Mouse (Mus musculus) adrenal gland, postnatal 4 days (tissue): ENCODE results near the gene Aldh16a1. TPM values are rescaled to one million over a fixed set of nuclear protein-coding genes. Genes with fewer than 3 reads are reported as not detected.
"Not testable (repeated sequence)": the region's sequence is repeated elsewhere in the genome, so short reads cannot be mapped to it uniquely, and the experiment has no call there.

Source experiments
- DNase-seq, 2 experiments: peaks; one replicate each; pipeline ENCODE4 v3.0.0; 2021 to 2022; ENCODE audit warnings: low spot score in 2 of 2, mixed read lengths in 2 of 2
- total RNA-seq, 2 experiments: library from RNA; stranded (reverse); gene quantifications; 2 replicates each; pipeline ENCODE4 v1.2.3; 2021

The Aldh16a1 gene
- total RNA-seq, 2 experiments from 2014 or later: 76.4 to 90.1 TPM

- DNase-seq: peak; percentile 81 to 86
Measured at GRCm38 (mm10) chr7:45135993-45136567, 18.3 kb downstream of the Aldh16a1 start, which contains the start of the genes Gm45713 and Flt3l. Gm45713 (minus strand) TSS chr7:45136231. Flt3l (minus strand) TSS chr7:45136432.

GRCm38 (mm10) chr7:45135370-45135769 lies 19.0 kb downstream of the Aldh16a1 start:
- no peak for DNase-seq

- no peak for DNase-seq
Measured at GRCm38 (mm10) chr7:45134544-45135026, 19.8 kb downstream of the Aldh16a1 start.

- no peak for DNase-seq
Measured at GRCm38 (mm10) chr7:45133446-45134159, 20.8 kb downstream of the Aldh16a1 start.

GRCm38 (mm10) chr7:45131850-45132249 lies 22.5 kb downstream of the Aldh16a1 start:
- DNase-seq: no peak

GRCm38 (mm10) chr7:45129776-45130512 lies 24.4 kb downstream of the Aldh16a1 start:
- no peak for DNase-seq

GRCm38 (mm10) chr7:45129318-45129717 lies 25.1 kb downstream of the Aldh16a1 start:
- no peak for DNase-seq

GRCm38 (mm10) chr7:45128624-45129246 lies 25.6 kb downstream of the Aldh16a1 start, which contains the start of gene Rpl13a:
Rpl13a (minus strand) TSS chr7:45128761.
- DNase-seq: peak; percentile 83 to 94

GRCm38 (mm10) chr7:45127700-45128224 lies 26.6 kb downstream of the Aldh16a1 start:
- DNase-seq: no peak

- DNase-seq: no peak
Measured at GRCm38 (mm10) chr7:45126844-45127699, 27.3 kb downstream of the Aldh16a1 start.

- DNase-seq: no peak
Measured at GRCm38 (mm10) chr7:45126147-45126843, 28.1 kb downstream of the Aldh16a1 start.

GRCm38 (mm10) chr7:45125649-45126048 lies 28.7 kb downstream of the Aldh16a1 start:
- DNase-seq: not testable (repeated sequence)

- DNase-seq: no peak
Measured at GRCm38 (mm10) chr7:45125144-45125600, 29.2 kb downstream of the Aldh16a1 start.

- peak; percentile 91 to 97 for DNase-seq
Measured at GRCm38 (mm10) chr7:45124224-45125143, 29.9 kb downstream of the Aldh16a1 start, which contains the start of gene Rps11. Rps11 (minus strand) TSS chr7:45124439.

- DNase-seq: no peak
Measured at GRCm38 (mm10) chr7:45123186-45123570, 31.2 kb downstream of the Aldh16a1 start.

GRCm38 (mm10) chr7:45122561-45123185 lies 31.7 kb downstream of the Aldh16a1 start:
- no peak for DNase-seq

- no peak for DNase-seq
Measured at GRCm38 (mm10) chr7:45121966-45122365, 32.4 kb downstream of the Aldh16a1 start.

GRCm38 (mm10) chr7:45121404-45121803 lies 33.0 kb downstream of the Aldh16a1 start:
- no peak for DNase-seq
